Mouse (Mus musculus): ENCODE data around the gene Fnbp1.
"Not testable (repeated sequence)": the region's sequence is repeated elsewhere in the genome, so short reads cannot be mapped to it uniquely, and the experiment has no call there.

Gene Fnbp1

GRCm38 (mm10) chr2:31141867-31142454 lies at the start of gene Fnbp1:
Gene Fnbp1, minus strand, starts transcription at chr2:31142008.
- peak; percentile 92 for DNase-seq

- DNase-seq = no peak
Measured at GRCm38 (mm10) chr2:31189654-31190053, 47.8 kb upstream of the Fnbp1 start.

GRCm38 (mm10) chr2:31188691-31189090 lies 46.9 kb upstream of the Fnbp1 start:
- no peak for DNase-seq

GRCm38 (mm10) chr2:31183830-31184229 lies 42.0 kb upstream of the Fnbp1 start:
- no peak for DNase-seq

- no peak for DNase-seq
Measured at GRCm38 (mm10) chr2:31182786-31183330, 41.0 kb upstream of the Fnbp1 start.

GRCm38 (mm10) chr2:31180081-31180551 lies 38.3 kb upstream of the Fnbp1 start:
- no peak for DNase-seq

GRCm38 (mm10) chr2:31179471-31179870 lies 37.7 kb upstream of the Fnbp1 start:
- DNase-seq = no peak

GRCm38 (mm10) chr2:31178593-31178992 lies 36.8 kb upstream of the Fnbp1 start:
- not testable (repeated sequence) for DNase-seq

GRCm38 (mm10) chr2:31173290-31173689 lies 31.5 kb upstream of the Fnbp1 start:
- no peak for DNase-seq

GRCm38 (mm10) chr2:31172536-31172935 lies 30.7 kb upstream of the Fnbp1 start:
- no peak for DNase-seq

GRCm38 (mm10) chr2:31172001-31172400 lies 30.2 kb upstream of the Fnbp1 start:
- DNase-seq = peak; percentile 52

- peak; percentile 15 for DNase-seq
Measured at GRCm38 (mm10) chr2:31170164-31170563, 28.4 kb upstream of the Fnbp1 start.

- no peak for DNase-seq
Measured at GRCm38 (mm10) chr2:31169001-31169400, 27.2 kb upstream of the Fnbp1 start.

- not testable (repeated sequence) for DNase-seq
Measured at GRCm38 (mm10) chr2:31167571-31167970, 25.8 kb upstream of the Fnbp1 start.

- no peak for DNase-seq
Measured at GRCm38 (mm10) chr2:31165529-31165928, 23.7 kb upstream of the Fnbp1 start.

- peak; percentile 48 for DNase-seq
Measured at GRCm38 (mm10) chr2:31164841-31165455, 23.1 kb upstream of the Fnbp1 start.

GRCm38 (mm10) chr2:31163361-31164118 lies 21.7 kb upstream of the Fnbp1 start:
- DNase-seq = no peak

- no peak for DNase-seq
Measured at GRCm38 (mm10) chr2:31161620-31162019, 19.8 kb upstream of the Fnbp1 start.

- no peak for DNase-seq
Measured at GRCm38 (mm10) chr2:31160147-31160920, 18.5 kb upstream of the Fnbp1 start.

- no peak for DNase-seq
Measured at GRCm38 (mm10) chr2:31156846-31157245, 15.0 kb upstream of the Fnbp1 start.

GRCm38 (mm10) chr2:31151892-31152812 lies 10.3 kb upstream of the Fnbp1 start, which contains the start of gene Gpr107:
Gene Gpr107, plus strand, starts transcription at chr2:31152316.
- peak; percentile 85 for DNase-seq

- DNase-seq = no peak
Measured at GRCm38 (mm10) chr2:31150762-31151161, 9.0 kb upstream of the Fnbp1 start.
